21 mouse cellular contexts compared by ENCODE assay signal in the genomic region with DNA sequence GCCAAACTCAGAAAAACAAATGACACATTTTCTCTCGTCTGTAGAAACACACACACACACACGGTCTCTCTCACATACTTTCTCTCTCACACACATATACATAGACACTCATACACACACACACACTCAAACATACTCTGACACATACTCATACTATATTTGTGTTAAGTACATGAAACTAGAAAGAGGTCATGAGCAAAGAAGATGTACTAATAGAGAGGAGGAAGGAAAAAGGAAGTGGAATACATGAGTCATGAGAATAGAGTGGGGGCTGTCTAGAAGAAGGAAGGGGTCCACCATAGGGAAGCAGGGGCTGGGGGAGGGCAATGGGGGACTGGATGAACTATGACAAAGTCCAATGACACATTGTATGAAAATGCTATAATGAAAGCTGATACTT. TPM values are rescaled to one million over a fixed set of nuclear protein-coding genes. Genes with fewer than 3 reads are reported as not detected.
DNase-seq lines count a peak whose midpoint lies in the region; ATAC-seq and TF ChIP-seq lines count a peak whose summit lies in the region.
"Had no signal": no experiment of that assay in that cellular context is flagged by ENCODE, and none has a peak within 500 bp of the region (broad histone marks: within the 10 kb centered on the region; RNA-seq: fewer than 3 reads in every experiment).

No protein-coding gene starts in this region.

- ATAC-seq in liver, embryonic 16.5 days (ENCODE audit: low read depth): peak; percentile 33; the same call in 1 of the 2 replicates
- ATAC-seq in liver, embryonic 11.5 days (replicated peaks; ENCODE audit: low FRiP score): no peak
- ATAC-seq in intestine, embryonic 16.5 days: 0 out of 2 replicates have a peak, but pooled peaks have one; percentile 25
- ATAC-seq in stomach, embryonic 15.5 days (ENCODE audit: insufficient read depth, low FRiP score, low read depth): no peak
- ATAC-seq: forebrain, postnatal 0 days had no signal

- no peak for TF ChIP-seq CTCF in bone marrow macrophage, adult 2 months (IDR thresholded peaks at IDR 0.05; ENCODE audit: low read depth, low read length)
- no peak for TF ChIP-seq CTCF in gastrocnemius, adult 2 months (IDR thresholded peaks at IDR 0.05)

- no peaks in the 10 kb centered on the region for H3K36me3 ChIP-seq in liver, embryonic 16.5 days (ENCODE audit: control insufficient read depth, insufficient read depth)
- no peaks in the 10 kb centered on the region for H3K36me3 ChIP-seq in liver, embryonic 11.5 days (ENCODE audit: control insufficient read depth, insufficient read depth, low read length)
- no peaks in the 10 kb centered on the region for H3K36me3 ChIP-seq in intestine, embryonic 16.5 days (ENCODE audit: control insufficient read depth, insufficient read depth, low read length)
- H3K36me3 ChIP-seq in stomach, embryonic 15.5 days: no peaks in the 10 kb centered on the region
- H3K36me3 ChIP-seq: G1E; limb, embryonic 12.5 days; neural tube, embryonic 13.5 days had no signal

- no peak for TF ChIP-seq POLR2A in bone marrow macrophage, adult 2 months (IDR thresholded peaks at IDR 0.05; ENCODE audit: borderline replicate concordance, low read depth, low read length)

- intact Hi-C loops in gastrocnemius, adult 2 months (cut with DNase I): no loop called here

- H3K4me1 ChIP-seq in liver, embryonic 16.5 days (ENCODE audit: control insufficient read depth, low read depth, low read length): peaks cover 1% of the 10 kb centered on the region; the same call in 1 of the 2 replicates
- peaks cover 8% of the 10 kb centered on the region; the same call in 1 of the 2 replicates for H3K4me1 ChIP-seq in liver, embryonic 11.5 days (replicated peaks; ENCODE audit: control insufficient read depth, insufficient read depth, low read length)
- peaks cover 15% of the 10 kb centered on the region for H3K4me1 ChIP-seq in bone marrow macrophage, adult 2 months (ENCODE audit: control insufficient read depth, insufficient read depth, low read length)
- no peaks in the 10 kb centered on the region; the same call in 1 of the 2 replicates for H3K4me1 ChIP-seq in intestine, embryonic 16.5 days (ENCODE audit: control insufficient read depth, insufficient read depth, low read length)
- no peaks in the 10 kb centered on the region for H3K4me1 ChIP-seq in stomach, embryonic 15.5 days
- H3K4me1 ChIP-seq: limb, embryonic 12.5 days; neural tube, embryonic 13.5 days had no signal

- no peaks in the 10 kb centered on the region for H3K27me3 ChIP-seq in liver, embryonic 16.5 days (ENCODE audit: control insufficient read depth, insufficient read depth, low read depth, low read length)
- no peaks in the 10 kb centered on the region for H3K27me3 ChIP-seq in liver, embryonic 11.5 days (replicated peaks; ENCODE audit: control insufficient read depth, insufficient read depth, low read length)
- H3K27me3 ChIP-seq in intestine, embryonic 16.5 days (replicated peaks; ENCODE audit: control insufficient read depth, insufficient read depth, low read length): no peaks in the 10 kb centered on the region
- no peaks in the 10 kb centered on the region for H3K27me3 ChIP-seq in stomach, embryonic 15.5 days (replicated peaks)
- H3K27me3 ChIP-seq: limb, embryonic 12.5 days had no signal

- WGBS in liver, embryonic 16.5 days (ENCODE audit: insufficient replicate concordance): 25% methylated on average over 2 of the region's 2 CpGs
- 61% methylated on average over 2 of the region's 2 CpGs for WGBS in liver, embryonic 11.5 days
- 52% methylated on average over 2 of the region's 2 CpGs for WGBS in intestine, embryonic 16.5 days
- WGBS in stomach, embryonic 15.5 days: 34% methylated on average over 2 of the region's 2 CpGs

- no peak overlapping the region for H3K4me2 ChIP-seq in liver, embryonic 16.5 days (ENCODE audit: low read depth, low read length)
- H3K4me2 ChIP-seq in liver, embryonic 11.5 days: no peak overlapping the region
- H3K4me2 ChIP-seq in intestine, embryonic 16.5 days (ENCODE audit: low read depth, low read length): no peak overlapping the region
- H3K4me2 ChIP-seq in stomach, embryonic 15.5 days: peak overlapping the region; percentile 36; the same call in 1 of the 2 replicates
- H3K4me2 ChIP-seq: hindbrain, embryonic 14.5 days; limb, embryonic 12.5 days; midbrain, embryonic 11.5 days; neural tube, embryonic 13.5 days had no signal

- no peak overlapping the region for H3K4me3 ChIP-seq in liver, embryonic 16.5 days (ENCODE audit: low read depth, low read length)
- no peak overlapping the region for H3K4me3 ChIP-seq in liver, embryonic 11.5 days (ENCODE audit: low read depth, low read length)
- H3K4me3 ChIP-seq in bone marrow macrophage, adult 2 months (ENCODE audit: insufficient read depth, low read length): peak overlapping the region; percentile 31
- H3K4me3 ChIP-seq in intestine, embryonic 16.5 days (ENCODE audit: low read length): no peak overlapping the region
- no peak overlapping the region for H3K4me3 ChIP-seq in stomach, embryonic 15.5 days (replicated peaks)
- H3K4me3 ChIP-seq in gastrocnemius, adult 2 months: no peak overlapping the region
- H3K4me3 ChIP-seq: erythroblast, embryonic 14.5 days; limb, embryonic 12.5 days; neural tube, embryonic 13.5 days had no signal

- H3K27ac ChIP-seq in liver, embryonic 16.5 days (ENCODE audit: low read length): 0 out of 2 replicates have a peak overlapping the region, but pooled peaks have one; percentile 26
- no peak overlapping the region for H3K27ac ChIP-seq in liver, embryonic 11.5 days (ENCODE audit: low read depth, low read length)
- H3K27ac ChIP-seq in bone marrow macrophage, adult 2 months (ENCODE audit: insufficient read depth, low read depth, low read length): peak overlapping the region; percentile 98
- peak overlapping the region; percentile 70 for H3K27ac ChIP-seq in intestine, embryonic 16.5 days (ENCODE audit: low read length)
- H3K27ac ChIP-seq in stomach, embryonic 15.5 days: peak overlapping the region; percentile 90
- no peak overlapping the region for H3K27ac ChIP-seq in gastrocnemius, adult 2 months
- H3K27ac ChIP-seq: hindbrain, embryonic 14.5 days; limb, embryonic 12.5 days; neural tube, embryonic 13.5 days had no signal

- DNase-seq in liver, embryonic 11.5 days (ENCODE audit: low spot score): no peak
- DNase-seq in gastrocnemius, adult 2 months: no peak
- no peak for DNase-seq in urinary bladder, postnatal 4 days (ENCODE audit: low spot score in 2 of 2)
- DNase-seq: cerebellum, postnatal 10 days; forebrain, postnatal 0 days; kidney, adult 8-10 months; kidney, postnatal 4 days; thymus, adult 2 months had no signal

- no peak overlapping the region for H3K9ac ChIP-seq in liver, embryonic 16.5 days (ENCODE audit: low read depth, low read length)
- H3K9ac ChIP-seq in liver, embryonic 11.5 days (ENCODE audit: low read depth, low read length): no peak overlapping the region
- H3K9ac ChIP-seq in intestine, embryonic 16.5 days (ENCODE audit: low read depth, low read length): no peak overlapping the region
- H3K9ac ChIP-seq in stomach, embryonic 15.5 days: no peak overlapping the region
- H3K9ac ChIP-seq: forebrain, postnatal 0 days; hindbrain, embryonic 14.5 days; limb, embryonic 12.5 days; neural tube, embryonic 13.5 days had no signal

- peaks cover 4% of the 10 kb centered on the region; the same call in 1 of the 2 replicates for H3K9me3 ChIP-seq in liver, embryonic 16.5 days (replicated peaks; ENCODE audit: control insufficient read depth, low read length)
- no peaks in the 10 kb centered on the region for H3K9me3 ChIP-seq in liver, embryonic 11.5 days (ENCODE audit: control insufficient read depth, low read length)
- no peaks in the 10 kb centered on the region for H3K9me3 ChIP-seq in intestine, embryonic 16.5 days (ENCODE audit: control insufficient read depth, low read length)
- H3K9me3 ChIP-seq in stomach, embryonic 15.5 days: no peaks in the 10 kb centered on the region
- H3K9me3 ChIP-seq: limb, embryonic 12.5 days; neural tube, embryonic 13.5 days had no signal

RNA-seq across cellular contexts. Expression of a gene that starts 9.3 kb away (rescaled TPM):
- polyA plus RNA-seq in liver, embryonic 16.5 days (2015; fragmentation: Nextera tagmentation; extraction: Ambion mirVana): 156 and 159 TPM in 2 replicates
- 93.0 and 102 TPM in 2 replicates for polyA plus RNA-seq in liver, embryonic 11.5 days (2014; fragmentation: Nextera tagmentation; extraction: Ambion mirVana)
- 62.1 and 66.9 TPM in 2 replicates for polyA plus RNA-seq in bone marrow macrophage, adult 2 months (2012; ENCODE audit: insufficient read depth, insufficient read length, missing spikeins)
- 145 and 153 TPM in 2 replicates for polyA plus RNA-seq in intestine, embryonic 16.5 days (2015; fragmentation: Nextera tagmentation; extraction: Ambion mirVana)
- polyA plus RNA-seq in stomach, embryonic 15.5 days (2015; fragmentation: Nextera tagmentation; extraction: Ambion mirVana): 100 and 104 TPM in 2 replicates
- 10 to 100 TPM; 27.5 to 31.6 TPM for total RNA-seq in gastrocnemius, adult 2 months (2021)

RNA-seq across cellular contexts. Expression of a gene that starts 45.0 kb away (rescaled TPM):
- polyA plus RNA-seq in liver, embryonic 16.5 days (2015; fragmentation: Nextera tagmentation; extraction: Ambion mirVana): 1.5 and 2.1 TPM in 2 replicates
- polyA plus RNA-seq in liver, embryonic 11.5 days (2014; fragmentation: Nextera tagmentation; extraction: Ambion mirVana): 3.5 and 3.6 TPM in 2 replicates
- not detected in 2 replicates for polyA plus RNA-seq in bone marrow macrophage, adult 2 months (2012; ENCODE audit: insufficient read depth, insufficient read length, missing spikeins)
- 7.6 and 7.8 TPM in 2 replicates for polyA plus RNA-seq in intestine, embryonic 16.5 days (2015; fragmentation: Nextera tagmentation; extraction: Ambion mirVana)
- 12.5 and 17.9 TPM in 2 replicates for polyA plus RNA-seq in stomach, embryonic 15.5 days (2015; fragmentation: Nextera tagmentation; extraction: Ambion mirVana)
- 100 to 1,000 TPM; 123 to 135 TPM for total RNA-seq in gastrocnemius, adult 2 months (2021)
- polyA plus RNA-seq: erythroblast, embryonic 14.5 days; G1E had no signal

RNA-seq across cellular contexts. Expression of a gene that starts 57.1 kb away (rescaled TPM):
- 0.06 and 0.14 TPM in 2 replicates for polyA plus RNA-seq in liver, embryonic 16.5 days (2015; fragmentation: Nextera tagmentation; extraction: Ambion mirVana)
- 0.07 TPM in 1 of 2 replicates, not detected in the other for polyA plus RNA-seq in liver, embryonic 11.5 days (2014; fragmentation: Nextera tagmentation; extraction: Ambion mirVana)
- not detected in 2 replicates for polyA plus RNA-seq in bone marrow macrophage, adult 2 months (2012; ENCODE audit: insufficient read depth, insufficient read length, missing spikeins)
- polyA plus RNA-seq in intestine, embryonic 16.5 days (2015; fragmentation: Nextera tagmentation; extraction: Ambion mirVana): 49.8 and 76.7 TPM in 2 replicates
- 0.54 and 2.4 TPM in 2 replicates for polyA plus RNA-seq in stomach, embryonic 15.5 days (2015; fragmentation: Nextera tagmentation; extraction: Ambion mirVana)
- not detected for total RNA-seq in gastrocnemius, adult 2 months (2021)
- total RNA-seq: adrenal gland, postnatal 4 days; gastrocnemius, adult 8-10 months had no signal
- polyA plus RNA-seq: erythroblast, embryonic 14.5 days; G1E; heart, postnatal 0 days; hindbrain, embryonic 14.5 days; limb, embryonic 12.5 days had no signal

Comparison
In these comparisons a context has a peak if more than half of its experiments do, and no peak if none do; other contexts are left out.
1. ATAC-seq: peak in liver, embryonic 16.5 days (single experiment) and intestine, embryonic 16.5 days (single experiment); none in liver, embryonic 11.5 days (single experiment) and stomach, embryonic 15.5 days (single experiment).
2. H3K27ac ChIP-seq: peak in liver, embryonic 16.5 days (single experiment), bone marrow macrophage, adult 2 months (single experiment), intestine, embryonic 16.5 days (single experiment) and stomach, embryonic 15.5 days (single experiment); none in liver, embryonic 11.5 days (single experiment) and gastrocnemius, adult 2 months (single experiment).
3. RNA of a gene that starts 57.1 kb away (polyA plus RNA-seq): 49.8 to 76.7 TPM in intestine, embryonic 16.5 days; 0.54 to 2.4 TPM in stomach, embryonic 15.5 days, 0.06 to 0.14 TPM in liver, embryonic 16.5 days, not detected in bone marrow macrophage, adult 2 months and 0.07 TPM in liver, embryonic 11.5 days; every median in the first group is over 10 times any median in the second.